Mouse (Mus musculus) cerebellum, adult 2 months (tissue): ENCODE results near the gene Tm7sf2. TPM values are rescaled to one million over a fixed set of nuclear protein-coding genes. Genes with fewer than 3 reads are reported as not detected.

ENCODE experiments used
- DNase-seq, 2 experiments: peaks; one replicate each; pipeline ENCODE4 v3.0.0; 2021
- H3K27ac ChIP-seq: fragments of 200-500 bp; 2 replicates; pipeline ENCODE4 v1.5.1; 2012; ENCODE audit warnings: low read length, control low read depth, inconsistent platforms; ENCODE audit not compliant: insufficient read depth
- H3K27me3 ChIP-seq: fragments of 200-500 bp; 2 replicates; pipeline ENCODE4 v1.6.1; 2012; ENCODE audit warnings: inconsistent platforms, mild to moderate bottlenecking, low read length, moderate library complexity; ENCODE audit not compliant: control insufficient read depth, insufficient read depth
- H3K4me1 ChIP-seq: fragments of 200-500 bp; 2 replicates; pipeline ENCODE4 v1.6.1; 2011; ENCODE audit warnings: low read length; ENCODE audit not compliant: control insufficient read depth, insufficient read depth
- H3K4me3 ChIP-seq: fragments of 200-500 bp; replicated peaks from 2 replicates; pipeline ENCODE3; 2011; ENCODE audit warnings: mild to moderate bottlenecking, low read depth, low read length, control low read depth; ENCODE audit not compliant: insufficient read depth
- CTCF ChIP-seq: fragments of 200-500 bp; IDR thresholded peaks from 2 replicates; pipeline ENCODE4 v1.5.1; 2011; ENCODE audit warnings: low read depth, mild to moderate bottlenecking, control low read depth, low read length, moderate library complexity, borderline replicate concordance; ENCODE audit not compliant: insufficient read depth
- POLR2A ChIP-seq: fragments of 200-500 bp; IDR thresholded peaks from 2 replicates; pipeline ENCODE4 v1.6.1; 2011; ENCODE audit warnings: low read length, control low read depth, borderline replicate concordance; ENCODE audit not compliant: insufficient read depth
- WGBS: fragments of 180-500 bp; shearing (Covaris S2); methylation state at CpG from one replicate; pipeline ENCODE4 v1.1.7; 2018; 5-methylcytosine and 5-hydroxymethylcytosine counted together
- polyA plus RNA-seq: library from polyadenylated mRNA; depleted of rRNA; stranded (reverse); fragments of >200 nt; gene quantifications from 2 replicates; pipeline ENCODE4 v1.2.3, GENCODE M21; 2012

Gene Tm7sf2
- polyA plus RNA-seq, 1 experiment: 50.8 TPM

DNA sequence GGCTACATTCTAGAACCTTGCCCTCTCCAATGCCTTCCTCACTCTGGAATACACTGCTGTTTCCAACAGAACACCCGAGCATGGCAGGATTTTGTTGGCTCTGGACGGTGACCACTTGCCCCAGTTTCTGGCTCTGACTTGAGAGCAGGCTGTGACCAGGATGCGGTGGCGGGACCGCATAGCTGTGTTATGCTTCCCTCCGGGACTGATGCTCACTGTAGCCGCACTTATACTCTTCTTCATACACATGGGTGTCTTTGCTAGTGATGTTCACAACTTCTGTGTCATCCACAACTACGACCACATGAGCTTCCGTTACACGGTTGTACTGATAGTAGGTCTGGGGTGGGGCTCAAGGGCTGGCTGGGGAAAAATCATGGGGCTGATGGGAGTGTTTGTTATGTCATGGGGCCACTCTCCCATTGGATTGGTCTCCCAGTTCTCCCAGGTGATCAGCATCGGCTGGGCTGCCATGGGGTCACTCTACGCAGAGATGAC lies 11.9 kb upstream of the Tm7sf2 start, which contains the start of gene Tmem262:
TSS of gene Tmem262 (plus strand) at position 51 of the 498 bp plus-strand sequence.
- no peak within 1 kb of the TSS for H3K4me3 ChIP-seq
- H3K4me1 ChIP-seq: peaks cover 8% of the 10 kb centered on the region
- H3K27ac ChIP-seq: no peak within 1 kb of the TSS
- H3K27me3 ChIP-seq: no peaks in the 10 kb centered on the region
- TF ChIP-seq POLR2A: no peak
- no peak for TF ChIP-seq CTCF
- no peak for DNase-seq
- WGBS: 90% methylated on average over 12 of the region's 12 CpGs

DNA sequence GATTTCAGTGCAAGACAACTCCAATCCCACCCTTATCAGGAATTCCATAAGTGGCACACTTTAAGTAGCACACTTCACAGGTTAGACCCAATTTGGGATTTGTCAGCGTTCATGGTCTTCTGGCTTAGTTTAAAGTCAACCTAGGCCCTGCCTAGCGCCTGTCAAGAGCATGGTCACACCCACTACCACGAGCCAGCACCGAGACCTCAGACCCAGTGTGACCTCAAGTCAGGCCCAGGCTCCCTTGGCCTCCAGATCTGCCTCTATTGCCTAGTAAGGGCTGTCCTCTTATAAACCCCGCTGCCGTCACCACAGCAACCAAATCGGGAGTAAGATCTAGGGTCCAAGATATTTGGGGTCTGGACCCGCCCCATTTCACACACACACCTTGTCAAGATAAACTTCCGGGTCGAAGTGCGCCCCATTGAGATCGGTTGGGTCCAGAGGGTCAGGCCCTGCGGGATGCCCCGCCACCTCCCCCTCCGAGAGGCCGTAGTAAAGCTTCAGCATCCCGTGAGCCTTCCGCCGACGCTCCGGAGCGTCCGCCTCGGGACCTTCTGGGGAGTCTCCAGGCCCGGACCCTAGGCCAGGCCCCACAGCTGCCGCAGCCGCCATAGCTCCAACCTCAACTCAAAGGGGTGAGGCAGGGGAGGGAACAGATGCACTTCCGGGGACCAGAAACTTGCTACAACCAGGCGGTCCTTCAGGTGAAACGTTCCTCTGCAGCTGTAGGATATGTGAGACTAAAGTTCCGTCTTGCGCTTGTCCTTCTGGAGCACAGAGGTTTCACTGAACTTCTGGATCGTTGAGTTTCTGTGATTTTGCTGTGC lies 8.6 kb upstream of the Tm7sf2 start, which contains the start of gene Vps51:
TSS of gene Vps51 (minus strand) at position 668 of the 830 bp plus-strand sequence.
- TF ChIP-seq CTCF (no peak), POLR2A (peak; percentile 33; the same call in 1 of the 2 replicates)
- under 1% methylated on average over 33 of the region's 33 CpGs for WGBS
- peak; percentile 89 to 90 for DNase-seq
- Histone ChIP-seq H3K27me3 (no peaks in the 10 kb centered on the region), H3K27ac (peak within 1 kb of the TSS; percentile 81), H3K4me3 (peak within 1 kb of the TSS; percentile 81), H3K4me1 (peaks cover 5% of the 10 kb centered on the region)

DNA sequence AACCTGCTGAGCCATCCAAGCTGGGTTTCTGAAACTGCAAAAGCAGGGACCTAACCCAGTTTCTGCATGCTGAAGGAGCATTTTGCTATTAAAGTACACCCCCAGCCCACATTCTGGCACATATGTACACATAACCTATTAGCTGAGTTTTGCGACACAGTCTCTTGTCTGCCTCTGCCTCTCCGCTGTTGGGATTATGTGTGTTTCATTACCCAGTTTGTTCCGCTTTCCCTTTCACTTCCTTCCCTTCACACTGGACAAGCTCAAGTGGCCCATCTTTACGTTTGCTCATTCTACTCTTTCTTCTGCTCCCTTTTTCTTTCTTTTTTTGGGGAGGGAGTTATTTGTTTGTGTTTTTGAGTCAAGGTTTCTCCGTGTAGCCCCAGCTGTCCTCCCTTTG lies 5.7 kb upstream of the Tm7sf2 start:
- H3K27ac ChIP-seq: no peak overlapping the region
- 92% methylated on average over 5 of the region's 5 CpGs for WGBS

DNA sequence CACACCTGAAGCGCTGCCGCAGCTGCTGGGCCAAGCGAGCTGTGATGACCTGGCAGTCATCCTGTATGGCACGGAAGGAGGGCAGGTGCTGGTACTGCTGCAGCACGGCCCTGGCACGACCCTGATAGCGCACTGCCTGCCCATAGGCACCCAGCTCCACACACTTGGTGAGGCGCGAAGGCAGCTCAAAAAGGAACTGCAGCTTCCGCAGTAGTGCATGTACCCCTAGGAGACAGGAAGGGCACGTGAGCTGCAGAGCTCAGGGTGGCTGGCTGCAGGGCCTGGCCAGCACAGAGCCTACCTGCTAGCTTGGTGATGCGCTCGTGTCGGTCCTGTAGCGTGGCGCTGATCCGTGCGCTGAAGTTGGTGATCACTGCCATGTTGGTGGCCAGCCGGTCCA lies 3.1 kb upstream of the Tm7sf2 start:
- H3K4me3 ChIP-seq: no peak overlapping the region
- peaks cover 12% of the 10 kb centered on the region for H3K4me1 ChIP-seq
- DNase-seq: no peak
- TF ChIP-seq POLR2A (no peak), CTCF (no peak)
- no peak overlapping the region for H3K27ac ChIP-seq
- H3K27me3 ChIP-seq: no peaks in the 10 kb centered on the region
- 80% methylated on average over 19 of the region's 19 CpGs for WGBS

More for the DNA sequence above, 5.7 kb upstream of the Tm7sf2 start:
- Histone ChIP-seq H3K4me1 (peaks cover 5% of the 10 kb centered on the region), H3K27me3 (no peaks in the 10 kb centered on the region), H3K4me3 (no peak overlapping the region)
- TF ChIP-seq CTCF: no peak
- no peak for TF ChIP-seq POLR2A
- no peak for DNase-seq

- 55% methylated on average over 31 of the region's 31 CpGs for WGBS
- TF ChIP-seq CTCF (no peak), POLR2A (no peak)
Measured at GRCm38 (mm10) chr19:6070571-6071250, 2.5 kb upstream of the Tm7sf2 start.

GRCm38 (mm10) chr19:6069851-6070250 lies 1.7 kb upstream of the Tm7sf2 start:
- H3K4me3 ChIP-seq: no peak overlapping the region
- H3K27me3 ChIP-seq: no peaks in the 10 kb centered on the region
- H3K4me1 ChIP-seq: peaks cover 9% of the 10 kb centered on the region
- 70% methylated on average over 10 of the region's 10 CpGs for WGBS
- H3K27ac ChIP-seq: no peak overlapping the region
- TF ChIP-seq CTCF: no peak
- TF ChIP-seq POLR2A: no peak
- no peak for DNase-seq

More at GRCm38 (mm10) chr19:6070571-6071250, 2.5 kb upstream of the Tm7sf2 start:
- no peak for DNase-seq
- no peaks in the 10 kb centered on the region for H3K27me3 ChIP-seq
- H3K4me1 ChIP-seq: peaks cover 9% of the 10 kb centered on the region
- no peak overlapping the region for H3K27ac ChIP-seq
- no peak overlapping the region for H3K4me3 ChIP-seq

DNA sequence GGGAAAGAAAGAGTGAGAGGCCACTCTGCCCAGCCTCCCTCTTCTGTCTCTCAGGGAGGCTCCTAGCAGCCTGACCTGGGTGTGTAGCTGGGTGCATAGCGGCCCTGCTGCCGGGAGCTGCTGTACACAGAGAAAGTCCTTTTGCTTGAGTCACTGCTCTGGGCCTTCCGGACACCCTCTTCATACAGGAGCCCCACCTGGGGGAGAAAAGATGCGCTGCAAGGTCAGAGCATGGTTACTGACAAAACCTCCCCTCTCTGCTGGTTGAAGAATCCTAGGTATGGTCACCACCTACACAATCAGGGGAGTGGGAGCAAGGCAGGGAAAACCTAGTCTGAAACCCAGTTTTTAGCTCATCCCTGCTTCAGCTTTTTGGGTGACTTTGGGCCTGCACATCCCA lies 778 bp upstream of the Tm7sf2 start:
- WGBS: 80% methylated on average over 4 of the region's 4 CpGs
- TF ChIP-seq CTCF (no peak), POLR2A (no peak)
- Histone ChIP-seq H3K4me1 (peaks cover 9% of the 10 kb centered on the region), H3K4me3 (no peak overlapping the region), H3K27ac (no peak overlapping the region), H3K27me3 (no peaks in the 10 kb centered on the region)
- DNase-seq: no peak
